Mouse (Mus musculus) embryo, embryonic 11 days (tissue): ENCODE measurements at regions not wholly inside any gene's neighbourhood (a gene's known extent, or its start where the extent isn't known, plus 50 kb on each side); places are given as distances from the start of the nearest gene placed in this dataset.
"Not testable (repeated sequence)": the region's sequence is repeated elsewhere in the genome, so short reads cannot be mapped to it uniquely, and the experiment has no call there.

Source experiments
- DNase-seq: peaks from one replicate; pipeline ENCODE4 v3.0.0-alpha.2; 2015

- DNase-seq: no peak
Measured at GRCm38 (mm10) chr1:141716953-141717352, 1471.0 kb downstream of the Kcnt2 start.

DNA sequence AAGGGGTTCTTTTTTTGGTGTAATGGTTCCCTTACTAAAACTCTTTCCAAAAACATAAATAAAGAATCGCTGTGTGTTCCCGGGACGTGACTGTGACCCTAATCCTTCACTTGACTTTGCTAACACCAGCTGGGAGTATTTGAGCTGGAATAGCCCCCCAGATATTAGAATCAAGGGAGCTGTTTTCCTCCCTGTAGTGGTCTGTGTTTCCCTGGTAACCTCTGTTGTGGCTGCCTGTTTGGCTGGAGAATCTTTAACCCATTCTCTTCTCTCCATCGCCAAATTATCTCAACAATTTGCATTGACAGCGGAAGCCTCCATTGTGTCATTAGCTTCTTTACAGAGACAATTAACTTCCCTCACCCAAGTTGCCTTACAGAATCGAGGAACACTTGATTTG is 1471.6 kb downstream of the Kcnt2 start:
- DNase-seq: peak; percentile 1

GRCm38 (mm10) chr1:141741299-141741698 is 1495.3 kb downstream of the Kcnt2 start:
- no peak for DNase-seq

DNA sequence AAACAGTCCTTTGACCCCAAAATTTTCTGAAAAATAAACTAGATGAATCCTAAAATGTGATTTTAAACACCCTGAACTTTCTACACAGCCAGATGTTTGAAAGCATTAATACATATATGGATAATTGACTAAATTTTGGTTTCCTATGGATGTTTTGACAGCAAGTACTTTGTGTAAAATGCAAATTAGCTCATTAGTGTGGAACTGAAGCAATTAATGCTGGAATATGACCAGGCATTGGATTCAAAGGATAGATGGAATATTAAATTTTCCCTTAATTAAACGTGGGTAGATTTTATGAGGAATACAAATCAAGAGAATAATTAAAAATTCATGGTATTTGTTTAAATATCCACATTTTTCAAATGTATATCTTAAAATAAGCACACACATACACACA is 1530.1 kb downstream of the Kcnt2 start:
- DNase-seq: no peak

DNA sequence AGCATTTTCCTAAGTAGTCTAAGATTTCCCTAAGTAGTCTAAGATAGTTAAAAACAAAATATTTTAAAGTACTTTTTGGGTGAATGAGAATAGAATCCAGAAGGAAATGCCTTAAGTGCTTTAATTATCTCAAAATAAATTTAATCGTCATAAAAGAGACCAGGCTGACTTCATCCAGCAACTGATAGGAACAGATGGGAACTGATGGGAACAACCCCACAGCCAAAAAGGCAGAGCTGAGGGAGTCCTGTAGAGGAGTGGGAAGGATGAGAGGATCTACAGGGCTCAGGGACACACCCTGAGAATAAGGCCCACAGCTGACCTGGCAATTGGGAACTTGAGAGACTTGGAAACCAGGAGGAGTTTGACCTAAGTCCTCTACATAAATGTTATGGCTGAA is 1537.4 kb downstream of the Kcnt2 start:
- no peak for DNase-seq

- DNase-seq: no peak
Measured at GRCm38 (mm10) chr1:141813315-141814158, 1567.6 kb downstream of the Kcnt2 start.

- no peak for DNase-seq
Measured at GRCm38 (mm10) chr1:141831444-141831843, 1585.5 kb downstream of the Kcnt2 start.

DNA sequence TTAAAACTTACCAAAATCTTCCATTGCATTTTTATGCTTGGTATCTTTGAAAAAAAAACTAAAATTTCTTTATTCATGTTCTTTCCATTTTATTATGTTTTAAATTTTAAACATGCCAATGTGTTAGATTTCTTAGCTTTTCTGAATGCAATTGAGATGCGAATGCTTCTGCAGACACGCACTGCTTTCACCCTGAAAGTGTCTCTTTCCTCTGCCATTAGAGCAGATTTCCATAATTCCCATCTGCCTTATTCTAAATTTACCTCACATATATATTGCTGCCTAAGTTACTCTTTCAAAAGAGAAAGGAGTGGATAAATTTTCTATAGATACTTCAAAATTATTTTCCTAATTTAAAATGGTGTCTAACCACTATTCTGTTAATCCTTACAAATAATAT is 1596.6 kb downstream of the Kcnt2 start:
- no peak for DNase-seq

- not testable (repeated sequence) for DNase-seq
Measured at GRCm38 (mm10) chr1:141853841-141854240, 1607.9 kb downstream of the Kcnt2 start.

DNA sequence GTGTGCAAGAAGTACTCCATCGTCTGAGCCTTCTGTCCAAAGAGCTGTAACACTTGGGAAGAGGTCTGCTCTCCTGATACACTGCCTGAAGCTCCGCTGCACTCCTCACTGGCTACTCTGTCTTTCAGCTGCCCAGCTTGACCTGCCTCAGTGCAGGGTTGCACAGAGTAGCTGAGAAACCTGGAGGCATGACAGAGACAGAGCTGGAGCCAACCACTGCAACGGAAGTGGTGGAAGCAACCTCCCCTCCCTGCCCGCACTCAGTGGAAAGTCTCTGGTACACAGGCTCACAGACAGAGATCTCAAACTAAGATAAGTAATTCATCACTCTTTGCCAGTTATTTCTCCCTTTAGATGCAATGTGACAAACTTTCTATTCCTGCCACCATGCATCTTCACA is 1638.4 kb downstream of the Kcnt2 start:
- no peak for DNase-seq

DNA sequence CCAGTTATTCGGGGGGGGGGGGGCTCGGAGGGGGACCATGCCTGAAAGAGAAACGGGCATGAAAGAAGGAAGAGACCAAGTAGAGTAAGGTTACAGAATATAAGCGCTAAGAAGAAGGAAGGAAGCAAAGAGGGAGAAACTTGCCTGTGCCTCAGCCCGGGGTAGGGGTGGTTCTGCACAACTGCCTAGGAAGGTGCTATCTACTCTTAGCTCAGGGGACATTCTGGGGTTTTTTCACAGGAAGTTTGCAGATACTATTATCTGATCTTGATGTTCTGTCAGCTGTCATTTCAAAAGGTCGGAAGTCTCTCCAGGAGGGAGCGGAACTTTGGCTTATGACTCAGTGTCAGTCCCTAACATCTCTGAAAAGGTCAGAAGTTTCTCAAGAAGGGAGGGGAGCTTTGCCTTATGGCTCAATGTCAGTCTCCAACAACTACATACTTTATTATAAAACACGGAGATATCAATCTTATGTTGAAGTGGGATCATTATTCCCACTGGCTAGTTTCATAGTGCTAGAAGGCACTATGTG is 1652.0 kb downstream of the Kcnt2 start:
- no peak for DNase-seq

- no peak for DNase-seq
Measured at GRCm38 (mm10) chr1:141911714-141912398, 1665.9 kb downstream of the Kcnt2 start.

GRCm38 (mm10) chr1:141926194-141926593 is 1680.2 kb downstream of the Kcnt2 start:
- no peak for DNase-seq

- no peak for DNase-seq
Measured at GRCm38 (mm10) chr1:141926804-141927203, 1680.8 kb downstream of the Kcnt2 start.

DNA sequence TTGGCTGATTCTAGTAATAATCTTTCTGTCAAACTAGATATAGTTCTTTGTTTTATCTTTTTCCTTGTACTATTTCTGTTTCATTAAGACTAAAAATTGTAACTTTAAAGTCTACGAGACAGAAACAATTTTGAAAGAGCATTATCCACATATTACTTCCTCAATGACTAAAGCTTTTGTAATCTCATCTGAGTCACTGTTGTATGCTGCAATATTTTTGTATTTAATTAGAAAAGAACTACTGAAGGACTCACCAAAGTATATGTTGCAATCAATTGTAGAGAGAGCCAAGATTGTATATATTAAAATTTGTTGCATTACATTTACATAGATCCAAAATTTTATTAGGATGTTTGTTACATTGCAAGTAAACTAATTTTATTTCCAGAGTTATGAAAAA is 1692.4 kb upstream of the B3galt2 start:
- DNase-seq: no peak

- no peak for DNase-seq
Measured at GRCm38 (mm10) chr1:141954323-141954867, 1686.1 kb upstream of the B3galt2 start.

DNA sequence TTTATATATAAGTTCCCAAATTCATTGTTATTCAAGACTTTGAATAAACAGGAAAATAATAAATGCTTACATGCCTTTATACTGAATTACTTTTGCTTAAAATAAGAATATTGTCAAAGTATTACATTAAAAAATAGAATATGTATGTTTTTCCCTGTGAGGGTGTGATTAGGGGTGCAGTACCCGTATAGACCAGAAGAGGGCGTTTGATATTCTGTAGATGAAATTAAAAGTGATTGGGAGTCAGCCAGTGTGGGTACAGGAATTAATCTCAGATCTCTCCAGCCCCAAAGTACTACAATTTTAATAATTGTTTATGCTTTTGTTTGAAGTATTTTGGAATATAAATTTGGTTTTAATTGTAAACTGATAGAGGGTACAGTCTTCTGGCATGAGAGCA is 1678.7 kb upstream of the B3galt2 start:
- peak; percentile 30 for DNase-seq

DNA sequence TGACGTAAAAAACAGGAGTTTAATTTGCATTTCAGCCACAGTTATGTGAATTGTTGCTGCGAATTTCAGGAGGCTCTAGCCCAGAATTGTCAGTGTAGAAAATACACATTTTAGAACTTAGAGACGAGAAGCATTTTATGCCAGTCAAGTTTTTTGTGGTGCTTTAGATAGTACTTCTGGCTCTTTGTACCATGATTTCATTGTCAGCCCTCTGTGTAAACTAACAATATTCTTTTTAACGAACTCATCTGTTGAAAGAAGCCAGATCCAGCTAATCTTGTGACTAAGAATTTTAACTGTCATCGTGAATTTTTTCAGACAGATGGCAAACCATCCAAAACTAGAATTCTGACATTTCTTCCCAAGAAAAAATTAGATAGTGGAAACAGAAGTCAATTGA is 1672.3 kb upstream of the B3galt2 start:
- DNase-seq: no peak

- DNase-seq: no peak
Measured at GRCm38 (mm10) chr1:141974329-141974728, 1666.1 kb upstream of the B3galt2 start.

DNA sequence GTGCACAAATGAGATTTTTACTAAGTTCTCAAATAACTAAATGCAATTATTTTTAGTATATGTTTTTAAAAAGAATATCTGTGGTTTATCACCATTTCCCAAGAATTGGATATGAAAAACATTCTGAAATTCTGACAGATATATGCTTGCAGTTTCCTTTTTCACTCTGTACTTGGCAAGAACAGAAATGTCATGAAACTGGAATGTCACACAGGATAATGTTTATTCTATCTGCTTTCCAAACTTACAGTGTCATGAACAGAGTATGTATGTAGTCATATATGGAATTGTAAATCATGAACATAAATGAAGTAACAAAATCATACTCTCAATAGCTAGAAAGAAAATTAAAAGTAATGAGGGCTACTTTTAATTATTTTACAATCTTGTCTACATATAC is 1640.7 kb upstream of the B3galt2 start:
- no peak for DNase-seq

DNA sequence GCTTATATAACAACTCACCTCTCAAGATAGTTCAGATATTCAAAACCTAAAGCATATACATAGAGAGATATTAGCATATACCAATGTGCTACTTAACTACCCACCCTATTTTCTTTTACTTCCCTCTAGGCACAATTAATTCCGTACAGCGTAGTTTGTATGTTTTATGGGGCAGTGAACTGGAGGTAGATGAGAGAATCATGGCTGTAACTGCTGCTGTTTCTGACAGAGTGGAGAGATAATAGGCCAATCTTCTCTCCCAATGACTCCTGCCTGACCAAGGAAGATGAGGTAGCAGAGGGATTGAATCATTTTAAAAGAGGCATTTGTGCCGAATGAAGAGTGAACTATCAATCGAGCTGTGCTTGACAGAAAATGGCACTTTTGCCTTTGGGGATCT is 1640.1 kb upstream of the B3galt2 start:
- DNase-seq: no peak

GRCm38 (mm10) chr1:142006316-142006715 is 1634.1 kb upstream of the B3galt2 start:
- DNase-seq: no peak

GRCm38 (mm10) chr1:142042751-142043150 is 1597.7 kb upstream of the B3galt2 start:
- DNase-seq: no peak

GRCm38 (mm10) chr1:142055207-142055606 is 1585.3 kb upstream of the B3galt2 start:
- no peak for DNase-seq
